Comparison of ENCODE assay signal across 8 mouse cellular contexts in the genomic region with DNA sequence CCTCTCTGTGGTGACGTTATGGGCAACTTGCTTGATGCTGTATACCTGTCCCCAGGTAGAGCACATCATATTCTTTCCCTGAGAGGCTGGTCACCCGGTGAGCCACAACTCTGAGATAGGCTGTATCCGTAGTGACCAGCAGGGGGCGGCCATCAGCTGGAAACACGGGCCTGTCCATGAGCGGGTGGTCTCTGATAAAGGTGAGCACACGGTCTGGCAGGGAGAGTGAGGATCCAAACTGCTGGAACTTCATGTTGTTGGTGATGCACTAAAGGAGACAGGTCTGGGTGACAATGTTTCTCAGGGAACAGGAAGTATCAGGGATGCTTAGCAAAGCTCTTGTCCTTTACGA. TPM values are rescaled to one million over a fixed set of nuclear protein-coding genes. Genes with fewer than 3 reads are reported as not detected.
A peak's percentile ranks its signal among the peaks of the same experiment; 100 is the strongest.
DNase-seq lines count a peak whose midpoint lies in the region.

No protein-coding gene starts in this region.

- peak; percentile 56 for DNase-seq in urinary bladder, postnatal 25 days (ENCODE audit: low spot score)
- DNase-seq in urinary bladder, adult 2 months (ENCODE audit: low spot score): no peak
- DNase-seq in embryo, embryonic 10 days (ENCODE audit: low spot score): peak; percentile 80
- peak; percentile 65 for DNase-seq in heart, postnatal 4 days
- peak; percentile 45 to 46 for DNase-seq in layer of hippocampus, postnatal 36 days
- DNase-seq in mesoderm, embryonic 11.5 days (ENCODE audit: low read depth, low spot score): peak; percentile 67
- DNase-seq in spleen, postnatal 10 days (ENCODE audit: low spot score in 2 of 2): peak; percentile 27 to 69
- DNase-seq in cerebellum, adult 11 months: no peak

RNA-seq across cellular contexts. Expression of a gene that starts 21.8 kb away (rescaled TPM):
- 0.31 and 0.43 TPM in 2 replicates for polyA plus RNA-seq in urinary bladder, adult 2 months (2012; rRNA removed)
- under 1 TPM in 1 of 2 experiments, not detected in 1; 0.14 TPM for total RNA-seq in heart, postnatal 4 days (2021)
- 10 to 100 TPM; 41.0 to 41.2 TPM for total RNA-seq in layer of hippocampus, postnatal 36 days (2021)

RNA-seq across cellular contexts. Expression of a gene that starts 28.9 kb away (rescaled TPM):
- 0.30 and 0.62 TPM in 2 replicates for polyA plus RNA-seq in urinary bladder, adult 2 months (2012; rRNA removed)
- under 1 TPM; 0.52 to 0.81 TPM for total RNA-seq in heart, postnatal 4 days (2021)
- not detected for total RNA-seq in layer of hippocampus, postnatal 36 days (2021)

Comparison
In these comparisons a context has a peak if more than half of its experiments do, and no peak if none do; other contexts are left out.
1. DNase-seq: peak in urinary bladder, postnatal 25 days (single experiment), embryo, embryonic 10 days (single experiment), heart, postnatal 4 days (single experiment), layer of hippocampus, postnatal 36 days (2 of 2), mesoderm, embryonic 11.5 days (single experiment) and spleen, postnatal 10 days (2 of 2); none in urinary bladder, adult 2 months (single experiment) and cerebellum, adult 11 months (single experiment).
2. RNA of a gene that starts 21.8 kb away (total RNA-seq): 41.0 to 41.2 TPM in layer of hippocampus, postnatal 36 days; 0.14 TPM in heart, postnatal 4 days; every median in the first group is over 10 times any median in the second.